Mouse (Mus musculus) embryo, embryonic 11.5 days (tissue): ENCODE results near the gene Asb12.
"Not testable (repeated sequence)": the region's sequence is repeated elsewhere in the genome, so short reads cannot be mapped to it uniquely, and the experiment has no call there.

Experiments used
- DNase-seq: peaks from one replicate; pipeline ENCODE4 v3.0.0-alpha.2; 2012; ENCODE audit warnings: low read depth, low spot score

Gene Asb12

DNA sequence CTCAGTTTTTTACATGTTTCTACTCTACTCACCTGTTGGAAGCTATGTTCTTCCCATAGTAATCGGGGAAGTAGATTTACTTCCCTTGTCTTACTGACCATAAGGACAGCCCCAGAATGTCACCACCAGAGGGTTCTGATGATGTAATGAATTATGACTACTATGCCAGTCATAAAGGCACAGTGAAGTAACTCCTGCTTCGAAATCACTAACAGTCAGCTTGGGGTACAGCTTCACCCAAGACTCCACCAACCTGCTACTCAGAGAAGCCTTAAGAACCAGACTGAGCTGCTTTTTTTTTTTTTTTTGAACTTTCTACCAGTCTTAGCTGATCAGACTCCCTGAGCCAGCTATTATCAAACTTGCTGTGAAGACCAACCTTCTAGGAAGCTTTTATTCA, at the start of gene Asb12, which contains the start of gene Pfn5:
Gene Asb12 (minus strand): TSS at position 101 of the 400 bp plus-strand sequence.
Gene Pfn5 (plus strand): TSS at position 218 of the 400 bp plus-strand sequence.
- DNase-seq = no peak

- no peak for DNase-seq
These were observed 42.8 kb upstream of the Asb12 start for GRCm38 (mm10) chrX:95600609-95601008.

DNA sequence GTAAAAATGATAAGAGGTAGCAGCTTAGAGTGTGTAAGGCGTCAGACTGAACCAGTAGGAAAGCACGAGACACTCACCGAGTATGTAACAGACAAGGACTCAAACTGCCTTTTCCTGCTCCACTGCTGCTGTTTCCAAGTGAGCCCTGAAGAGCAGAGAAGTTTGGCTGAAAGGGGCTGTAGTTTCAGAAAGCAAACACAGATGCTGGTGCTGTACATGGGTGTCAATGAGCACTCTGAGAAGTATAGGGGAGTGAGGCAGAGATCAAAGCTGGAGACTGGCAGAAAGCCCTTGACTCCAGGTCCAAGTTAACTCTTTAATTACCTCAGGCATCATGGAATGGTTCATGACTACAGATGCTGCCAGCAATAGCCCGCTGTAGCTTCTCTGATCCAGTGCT, 3.5 kb downstream of the Asb12 start:
- no peak for DNase-seq

DNA sequence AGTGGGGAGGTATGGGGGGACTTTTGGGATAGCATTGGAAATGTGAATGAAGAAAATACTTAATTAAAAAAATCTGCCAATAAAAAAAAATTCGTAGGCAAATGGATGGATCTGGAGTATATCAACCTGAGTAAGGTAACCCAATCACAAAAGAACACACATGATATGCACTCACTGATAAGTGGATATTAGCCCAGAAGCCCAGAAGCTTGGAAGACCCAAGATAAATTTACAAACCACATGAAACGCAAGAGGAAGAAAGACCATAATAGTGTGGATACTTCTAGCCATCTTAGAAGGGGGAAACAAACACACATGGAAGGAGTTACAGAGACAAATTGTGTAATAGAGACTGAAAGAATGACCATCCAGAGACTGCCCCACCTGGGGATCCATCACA, 22.3 kb downstream of the Asb12 start:
- not testable (repeated sequence) for DNase-seq

GRCm38 (mm10) chrX:95525166-95525565, 32.6 kb downstream of the Asb12 start:
- no peak for DNase-seq

DNA sequence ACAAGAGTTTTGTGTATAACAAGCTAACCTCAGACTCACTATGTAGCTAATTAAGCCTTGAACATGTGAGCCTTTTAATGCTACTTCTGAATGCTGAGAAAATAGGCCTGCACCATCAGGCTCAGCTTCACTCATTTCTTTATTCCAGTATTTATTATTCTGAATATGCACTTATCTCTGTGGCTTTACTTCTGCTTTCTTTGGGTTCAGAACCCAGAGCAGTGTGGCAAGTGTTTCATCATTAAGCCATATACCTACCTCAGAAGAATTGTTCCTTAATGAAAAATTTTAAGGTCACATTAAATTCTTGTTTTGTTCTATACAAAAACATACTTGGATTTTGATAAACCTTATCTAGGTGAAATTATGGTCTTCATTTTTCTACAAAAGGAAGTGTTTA, 33.9 kb downstream of the Asb12 start:
- DNase-seq = no peak

DNA sequence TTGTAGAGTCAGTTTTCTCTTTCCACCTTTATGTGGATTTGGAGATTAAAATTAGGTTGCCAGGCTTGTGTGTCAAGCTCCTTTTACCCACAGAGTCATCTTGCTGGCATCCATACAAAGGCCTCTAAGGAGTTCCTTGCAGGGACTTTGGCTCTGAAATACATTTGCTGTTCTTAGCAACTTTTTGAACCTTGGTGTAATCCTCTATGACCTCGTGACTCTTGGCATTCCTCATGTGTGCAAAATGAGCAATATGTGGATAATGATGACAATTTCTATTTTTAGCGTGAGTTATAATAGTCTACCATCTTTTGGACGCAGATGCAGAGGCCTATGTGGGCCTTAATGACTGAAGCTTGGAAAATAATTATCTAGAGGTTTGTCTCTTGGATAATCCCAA, 100.6 kb downstream of the Asb12 start:
- DNase-seq = no peak

- DNase-seq = no peak
These were observed 111.9 kb downstream of the Asb12 start for GRCm38 (mm10) chrX:95445866-95446265.

DNA sequence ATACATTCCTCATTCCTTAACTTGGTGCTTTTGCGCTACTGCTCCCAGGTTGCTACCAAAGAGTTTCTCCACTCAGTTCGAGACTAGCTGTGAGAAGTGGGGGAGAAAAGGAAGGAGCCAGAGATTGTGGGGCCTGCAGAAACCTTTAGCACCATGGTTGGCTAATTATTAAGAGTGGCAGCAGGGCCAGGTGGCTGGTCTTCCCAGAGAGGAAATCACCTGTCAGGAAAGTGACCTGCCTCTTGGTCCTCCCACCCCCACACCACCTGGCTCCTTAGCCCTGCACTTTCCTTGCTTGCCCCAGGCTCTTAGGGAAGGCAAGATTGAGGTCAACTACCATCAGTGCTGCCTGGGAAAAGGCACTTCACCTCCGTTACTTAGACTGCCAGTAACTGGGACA, 112.6 kb downstream of the Asb12 start:
- DNase-seq = no peak

GRCm38 (mm10) chrX:95444776-95445111, 113.0 kb downstream of the Asb12 start, which contains the start of gene Amer1:
Gene Amer1 (minus strand): TSS chrX:95444872.
- peak; percentile 76 for DNase-seq

GRCm38 (mm10) chrX:95443898-95444775, 113.7 kb downstream of the Asb12 start:
- peak; percentile 26 for DNase-seq

DNA sequence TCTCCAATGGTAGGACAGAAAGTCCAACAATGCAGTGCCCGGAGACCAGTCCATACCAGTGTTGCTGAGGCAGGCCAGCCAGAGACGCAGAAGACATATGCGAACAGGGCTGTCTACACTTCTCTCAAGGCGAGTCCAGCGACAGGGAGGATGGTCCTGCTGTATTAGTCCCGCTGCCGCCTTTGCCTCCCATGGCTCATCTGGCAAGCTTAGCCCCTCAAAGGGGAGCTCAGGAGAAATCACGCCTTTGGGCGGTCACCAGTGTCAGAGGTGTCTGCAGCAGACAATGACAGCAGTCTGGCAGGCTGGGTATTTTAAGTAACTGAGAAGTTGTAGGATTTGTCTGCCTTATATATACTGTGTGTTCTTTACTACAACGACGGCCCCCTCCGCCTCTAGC, 114.4 kb downstream of the Asb12 start:
- DNase-seq = no peak

GRCm38 (mm10) chrX:95442261-95442660, 115.5 kb downstream of the Asb12 start:
- no peak for DNase-seq

GRCm38 (mm10) chrX:95441290-95441689, 116.5 kb downstream of the Asb12 start:
- no peak for DNase-seq

DNA sequence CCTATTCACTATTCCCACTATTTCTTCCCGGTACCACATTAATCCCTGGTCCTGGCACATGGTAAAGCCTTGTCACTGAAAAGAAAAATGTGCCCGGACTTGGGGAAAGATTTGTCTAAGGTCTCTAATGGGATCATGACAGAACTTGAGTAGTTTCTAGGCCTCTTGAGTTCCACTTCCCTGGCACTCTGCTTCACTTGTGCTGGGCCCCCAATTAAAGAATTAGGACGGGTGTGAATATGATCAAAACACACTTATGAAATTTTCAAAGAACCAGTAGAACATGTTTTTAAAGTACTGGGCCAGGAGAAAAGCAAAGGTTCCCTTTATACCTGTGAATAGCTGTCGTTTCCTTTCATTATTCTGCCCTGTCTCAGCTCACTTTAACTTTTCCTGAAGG, 119.3 kb downstream of the Asb12 start:
- no peak for DNase-seq

GRCm38 (mm10) chrX:95437236-95437635, 120.6 kb downstream of the Asb12 start:
- no peak for DNase-seq
